Mouse (Mus musculus): ENCODE results near the gene Otulin. TPM values are rescaled to one million over a fixed set of nuclear protein-coding genes. Genes with fewer than 3 reads are reported as not detected.

Otulin gene
- polyA plus RNA-seq, 1 experiment from 2014 or later = 30.7 TPM

DNA sequence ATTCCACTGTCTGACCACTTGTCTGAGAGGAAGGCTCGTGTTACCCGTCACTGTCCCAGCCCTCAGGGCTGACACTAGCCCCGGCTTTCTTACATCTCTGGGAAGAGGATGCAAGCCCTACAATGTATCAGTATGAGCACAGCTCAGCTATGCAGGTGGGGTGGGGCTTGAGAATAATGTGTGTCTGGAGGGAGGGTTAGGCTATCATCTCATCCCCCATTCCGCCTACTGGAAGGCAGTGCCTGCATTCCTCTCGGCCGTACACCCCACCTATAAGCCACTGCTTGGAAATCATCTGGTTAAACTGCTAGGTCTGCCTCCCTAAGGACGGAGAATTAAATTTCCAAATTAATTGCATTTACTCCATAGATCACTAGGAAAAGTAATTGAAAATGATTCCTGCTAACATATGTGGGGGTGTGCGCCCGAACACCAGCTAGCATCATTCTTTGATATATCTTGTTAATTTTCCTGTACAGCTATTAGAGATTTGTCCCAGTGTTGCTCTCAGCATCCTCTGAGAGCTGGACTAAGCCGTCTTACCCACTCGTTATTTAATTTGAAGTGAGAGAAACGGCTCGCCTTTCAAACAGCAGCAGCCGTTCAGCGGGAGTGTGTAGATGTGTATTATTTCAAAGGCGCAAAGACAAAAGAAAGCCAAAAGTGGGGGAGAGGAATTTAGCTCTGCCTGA, 71.9 kb downstream of the Otulin start:
- H3K27me3 ChIP-seq = no peaks in the 10 kb centered on the region
- no peak overlapping the region for H3K9ac ChIP-seq
- H3K9me3 ChIP-seq = no peaks in the 10 kb centered on the region
- no peak for ATAC-seq (ENCODE audit: insufficient number of reproducible peaks, insufficient read depth, low FRiP score, low TSS enrichment, low read depth)
- WGBS = 25% methylated on average over 16 of the region's 16 CpGs
- H3K27ac ChIP-seq = 0 out of 2 replicates have a peak overlapping the region, but pooled peaks have one; percentile 11
- no peak overlapping the region for H3K4me3 ChIP-seq
- peaks cover 19% of the 10 kb centered on the region for H3K4me1 ChIP-seq
- no peaks in the 10 kb centered on the region for H3K36me3 ChIP-seq
- peak overlapping the region; percentile 39 for H3K4me2 ChIP-seq

DNA sequence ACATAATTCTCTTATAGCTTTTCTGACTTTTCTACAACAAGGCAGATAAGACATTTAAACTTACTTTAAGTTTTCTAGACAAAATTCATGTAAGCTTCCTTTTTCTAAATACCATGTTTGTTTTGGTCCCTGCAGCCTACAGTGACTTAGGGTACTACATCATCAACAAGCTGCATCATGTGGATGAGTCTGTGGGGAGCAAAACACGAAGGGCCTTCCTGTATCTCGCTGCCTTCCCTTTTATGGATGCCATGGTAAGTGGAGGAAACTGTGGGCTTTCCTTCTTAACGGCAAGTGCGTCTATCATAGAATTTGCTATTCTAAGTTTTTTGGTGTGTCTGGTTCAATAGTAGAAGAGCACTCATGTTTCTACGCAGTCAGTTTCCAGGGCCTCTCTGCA, 76.9 kb downstream of the Otulin start:
- H3K27me3 ChIP-seq = no peaks in the 10 kb centered on the region
- H3K9ac ChIP-seq = no peak overlapping the region
- no peak overlapping the region for H3K4me3 ChIP-seq
- WGBS = 94% methylated on average over 5 of the region's 5 CpGs
- peaks cover 8% of the 10 kb centered on the region for H3K4me1 ChIP-seq
- ATAC-seq (ENCODE audit: insufficient number of reproducible peaks, insufficient read depth, low FRiP score, low TSS enrichment, low read depth) = no peak
- no peak overlapping the region for H3K27ac ChIP-seq
- no peaks in the 10 kb centered on the region for H3K9me3 ChIP-seq
- no peak overlapping the region for H3K4me2 ChIP-seq
- H3K36me3 ChIP-seq = no peaks in the 10 kb centered on the region

DNA sequence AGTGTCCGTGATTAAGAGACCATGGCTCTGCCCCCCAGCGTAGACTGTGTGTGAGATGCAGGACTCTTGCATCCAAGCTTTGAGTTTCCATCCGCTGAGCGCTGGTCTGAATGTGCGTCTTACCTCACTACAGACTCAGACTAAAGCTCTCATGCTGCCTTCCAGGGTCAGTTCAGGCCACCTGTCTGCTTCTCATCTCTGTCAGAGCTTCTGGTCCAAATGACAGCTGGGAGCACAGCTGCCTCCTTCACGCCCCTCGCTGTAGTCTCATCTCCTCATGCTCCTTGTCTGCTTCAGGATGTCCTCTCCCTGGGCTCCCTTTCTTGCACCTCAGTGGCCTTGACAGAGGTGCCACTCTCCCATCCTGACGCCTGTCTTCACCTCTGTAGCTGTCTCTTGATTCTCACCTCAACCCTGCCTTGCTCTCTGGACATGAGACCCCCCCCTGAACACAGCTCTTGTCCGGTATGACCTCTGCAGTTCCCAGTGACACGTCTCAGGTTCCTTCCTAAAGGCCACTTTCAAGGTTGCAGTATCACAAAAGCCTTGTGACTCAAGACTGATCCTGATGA, 78.3 kb downstream of the Otulin start:
- no peak overlapping the region for H3K9ac ChIP-seq
- no peaks in the 10 kb centered on the region for H3K4me1 ChIP-seq
- WGBS = 87% methylated on average over 10 of the region's 10 CpGs
- H3K4me3 ChIP-seq = no peak overlapping the region
- H3K36me3 ChIP-seq = no peaks in the 10 kb centered on the region
- H3K9me3 ChIP-seq = no peaks in the 10 kb centered on the region
- no peak overlapping the region for H3K27ac ChIP-seq
- H3K27me3 ChIP-seq = no peaks in the 10 kb centered on the region
- ATAC-seq (ENCODE audit: insufficient number of reproducible peaks, insufficient read depth, low FRiP score, low TSS enrichment, low read depth) = no peak
- no peak overlapping the region for H3K4me2 ChIP-seq

DNA sequence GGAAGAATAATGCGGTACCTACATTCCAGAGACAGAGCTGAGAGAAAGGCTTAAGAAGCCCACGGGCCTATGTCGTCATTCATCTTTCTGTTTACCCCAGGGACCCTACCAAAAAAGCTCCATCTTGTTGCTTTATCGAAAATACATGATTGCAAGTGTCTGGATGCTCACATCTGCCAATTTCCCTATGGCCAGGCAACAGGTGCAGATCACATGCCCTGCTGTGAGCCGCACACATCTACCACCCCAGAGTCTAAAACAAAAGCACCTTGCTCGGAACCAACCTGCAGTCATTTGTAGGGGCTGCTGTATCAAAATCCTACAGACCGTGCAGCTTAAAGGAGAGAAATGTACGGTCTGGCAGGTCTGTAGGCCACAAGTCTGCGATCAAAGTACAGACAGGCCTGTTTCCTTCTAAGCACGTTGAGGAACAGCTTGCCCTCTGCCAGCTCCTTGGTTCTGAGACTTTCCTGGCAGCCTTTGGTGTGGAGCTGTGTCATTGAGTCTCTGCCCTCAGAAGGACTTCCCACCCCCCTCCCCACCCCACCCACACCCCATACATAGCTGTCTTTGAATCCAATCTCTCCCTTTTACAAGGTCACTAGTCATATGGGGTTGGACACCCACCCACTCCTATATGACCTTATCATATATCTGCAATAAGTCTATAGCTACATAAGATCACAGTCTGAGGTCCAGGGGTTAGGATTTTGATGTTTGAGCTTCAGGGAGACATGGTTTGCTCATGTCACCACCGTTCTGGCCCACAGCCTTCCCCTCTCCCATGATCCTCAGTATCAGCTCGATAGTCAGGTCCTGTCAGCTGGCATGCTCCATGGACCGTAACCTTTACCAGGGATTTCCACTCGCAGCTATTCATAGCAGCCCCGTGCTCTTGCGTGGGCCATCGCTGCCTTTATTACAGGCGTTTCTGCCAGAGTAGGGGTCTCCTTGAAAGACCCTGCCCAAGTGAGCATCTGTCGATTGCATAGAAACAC, 79.1 kb downstream of the Otulin start:
- Histone ChIP-seq H3K4me3 (no peak overlapping the region), H3K27ac (no peak overlapping the region), H3K9me3 (no peaks in the 10 kb centered on the region), H3K4me2 (no peak overlapping the region), H3K9ac (no peak overlapping the region), H3K36me3 (no peaks in the 10 kb centered on the region), H3K27me3 (no peaks in the 10 kb centered on the region), H3K4me1 (no peaks in the 10 kb centered on the region)
- WGBS = 90% methylated on average over 19 of the region's 19 CpGs
- no peak for ATAC-seq (ENCODE audit: insufficient number of reproducible peaks, insufficient read depth, low FRiP score, low TSS enrichment, low read depth)

DNA sequence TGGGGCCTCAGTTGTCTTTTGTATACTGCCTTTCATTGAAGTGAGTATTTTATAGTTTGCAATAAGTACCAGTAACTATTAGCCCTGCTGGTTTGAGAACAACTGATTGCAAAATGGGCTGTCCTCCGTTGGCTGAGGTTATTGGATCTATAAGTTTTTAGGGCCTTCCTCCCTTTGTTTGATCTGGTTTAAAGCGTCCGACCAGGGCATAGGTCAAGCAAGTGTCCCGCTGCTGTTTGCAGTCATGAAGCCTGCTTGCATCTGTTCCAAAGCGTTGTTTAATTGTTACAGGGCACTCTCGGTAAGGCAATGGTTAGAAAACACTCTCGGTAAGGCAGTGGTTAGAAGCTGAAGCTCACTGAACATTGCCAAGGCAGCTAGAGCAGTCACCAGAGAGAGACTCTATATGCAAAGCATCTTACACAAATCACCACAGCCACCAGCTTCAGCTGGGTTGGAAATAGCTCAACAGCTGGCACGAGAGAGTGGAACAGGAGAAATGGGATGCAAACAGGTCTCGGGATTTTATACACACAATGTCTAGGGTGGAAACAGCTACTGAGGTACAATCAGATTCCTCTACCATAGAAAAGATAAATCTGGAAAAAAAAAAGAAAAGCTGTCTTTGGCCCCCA, 80.0 kb downstream of the Otulin start:
- WGBS = 75% methylated on average over 9 of the region's 9 CpGs
- H3K36me3 ChIP-seq = no peaks in the 10 kb centered on the region
- no peak for ATAC-seq (ENCODE audit: insufficient number of reproducible peaks, insufficient read depth, low FRiP score, low TSS enrichment, low read depth)
- H3K27me3 ChIP-seq = no peaks in the 10 kb centered on the region
- H3K9ac ChIP-seq = no peak overlapping the region
- H3K4me2 ChIP-seq = no peak overlapping the region
- no peak overlapping the region for H3K4me3 ChIP-seq
- no peak overlapping the region for H3K27ac ChIP-seq
- H3K4me1 ChIP-seq = no peaks in the 10 kb centered on the region
- no peaks in the 10 kb centered on the region for H3K9me3 ChIP-seq

DNA sequence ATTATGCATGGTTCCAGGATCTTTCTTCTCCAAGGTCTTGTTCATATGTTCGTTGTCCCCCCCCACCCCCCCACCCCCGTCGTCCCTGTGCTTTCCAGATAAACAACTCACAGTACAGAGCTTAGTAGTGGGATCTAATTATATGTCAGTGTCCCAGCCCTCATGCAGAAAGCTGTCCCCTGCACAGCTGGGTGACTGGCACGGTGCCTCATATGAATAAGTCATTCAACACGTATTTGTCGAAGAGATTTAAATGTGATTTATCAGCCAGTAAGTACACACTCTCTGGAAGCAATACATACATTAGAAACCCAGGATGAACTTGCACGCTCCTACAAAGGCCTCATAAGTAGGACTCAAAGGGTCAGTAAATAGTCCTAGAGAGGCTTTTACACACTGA, 80.6 kb downstream of the Otulin start:
- Histone ChIP-seq H3K9me3 (no peaks in the 10 kb centered on the region), H3K27ac (no peak overlapping the region), H3K4me1 (no peaks in the 10 kb centered on the region), H3K4me2 (no peak overlapping the region), H3K27me3 (no peaks in the 10 kb centered on the region), H3K4me3 (no peak overlapping the region), H3K36me3 (no peaks in the 10 kb centered on the region), H3K9ac (no peak overlapping the region)
- ATAC-seq (ENCODE audit: insufficient number of reproducible peaks, insufficient read depth, low FRiP score, low TSS enrichment, low read depth) = no peak
- 84% methylated on average over 7 of the region's 7 CpGs for WGBS

DNA sequence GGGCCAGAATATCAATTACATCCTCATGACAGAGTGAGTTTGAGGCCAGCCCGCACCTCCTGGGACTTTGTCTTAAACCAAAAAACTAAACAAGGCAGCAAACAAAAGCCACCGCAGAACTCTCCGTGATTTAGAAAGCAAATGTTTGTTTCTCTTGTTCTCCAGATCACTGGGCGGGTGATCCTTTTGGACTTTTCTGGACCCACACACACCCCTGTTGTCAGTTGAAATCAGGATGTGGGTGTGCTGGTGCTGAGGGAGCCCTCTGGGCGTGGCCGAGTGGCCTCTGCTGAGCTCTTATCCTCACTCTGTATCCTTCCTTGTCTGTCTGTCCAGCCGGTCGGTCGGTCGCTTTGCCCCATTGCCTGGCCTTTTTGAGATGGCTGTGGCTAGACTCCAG, 81.4 kb downstream of the Otulin start:
- ATAC-seq (ENCODE audit: insufficient number of reproducible peaks, insufficient read depth, low FRiP score, low TSS enrichment, low read depth) = no peak
- 84% methylated on average over 10 of the region's 10 CpGs for WGBS
- no peaks in the 10 kb centered on the region for H3K27me3 ChIP-seq
- H3K36me3 ChIP-seq = no peaks in the 10 kb centered on the region
- H3K9me3 ChIP-seq = no peaks in the 10 kb centered on the region
- H3K4me1 ChIP-seq = no peaks in the 10 kb centered on the region
- no peak overlapping the region for H3K4me2 ChIP-seq
- no peak overlapping the region for H3K4me3 ChIP-seq
- H3K27ac ChIP-seq = no peak overlapping the region
- no peak overlapping the region for H3K9ac ChIP-seq

DNA sequence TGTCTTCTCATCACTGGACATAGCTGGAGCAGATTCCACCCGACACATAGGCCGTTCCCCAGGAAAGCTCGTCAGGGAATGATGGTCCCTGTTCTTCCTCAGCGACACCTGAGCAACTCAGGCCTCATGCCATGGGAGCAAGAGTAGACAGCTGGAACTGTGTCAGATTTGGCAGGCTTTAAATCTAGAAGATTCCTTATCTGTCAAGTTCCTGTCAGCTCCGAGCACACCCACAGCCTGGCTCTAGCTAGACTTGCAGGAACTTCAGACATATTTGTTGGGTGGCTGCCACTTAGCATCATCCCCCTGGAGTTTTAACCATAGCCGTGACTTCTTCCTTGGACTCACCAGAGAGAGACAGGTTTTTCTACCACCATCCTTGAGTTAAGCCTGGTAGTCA, 82.4 kb downstream of the Otulin start:
- Histone ChIP-seq H3K27ac (no peak overlapping the region), H3K4me3 (no peak overlapping the region), H3K4me2 (no peak overlapping the region), H3K4me1 (no peaks in the 10 kb centered on the region), H3K27me3 (no peaks in the 10 kb centered on the region), H3K9me3 (no peaks in the 10 kb centered on the region), H3K9ac (no peak overlapping the region), H3K36me3 (no peaks in the 10 kb centered on the region)
- WGBS = 87% methylated on average over 6 of the region's 6 CpGs
- ATAC-seq (ENCODE audit: insufficient number of reproducible peaks, insufficient read depth, low FRiP score, low TSS enrichment, low read depth) = no peak

DNA sequence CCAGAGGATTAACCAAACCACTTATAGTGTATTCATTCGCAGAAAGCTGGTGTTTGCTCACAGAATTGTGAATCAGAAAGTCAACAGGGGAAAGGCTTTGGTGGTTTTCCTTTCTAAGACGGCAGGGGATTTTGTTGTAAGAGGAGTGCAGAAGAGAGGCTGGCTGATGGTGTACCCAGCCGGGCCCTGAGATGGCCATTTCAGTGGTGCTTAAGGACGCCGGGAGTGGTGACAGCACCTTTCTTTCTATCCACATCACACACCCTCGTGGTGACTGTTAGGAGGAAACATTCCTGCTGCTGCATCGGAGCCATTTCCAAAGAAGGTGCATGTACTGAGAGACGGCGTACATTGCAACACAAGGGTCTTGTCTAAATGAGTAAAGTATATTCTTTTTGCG, 85.3 kb downstream of the Otulin start:
- WGBS = 91% methylated on average over 10 of the region's 10 CpGs
- Histone ChIP-seq H3K36me3 (no peaks in the 10 kb centered on the region), H3K4me1 (no peaks in the 10 kb centered on the region), H3K9ac (no peak overlapping the region), H3K4me2 (no peak overlapping the region), H3K27ac (no peak overlapping the region), H3K4me3 (no peak overlapping the region), H3K9me3 (no peaks in the 10 kb centered on the region), H3K27me3 (no peaks in the 10 kb centered on the region)
- no peak for ATAC-seq (ENCODE audit: insufficient number of reproducible peaks, insufficient read depth, low FRiP score, low TSS enrichment, low read depth)

DNA sequence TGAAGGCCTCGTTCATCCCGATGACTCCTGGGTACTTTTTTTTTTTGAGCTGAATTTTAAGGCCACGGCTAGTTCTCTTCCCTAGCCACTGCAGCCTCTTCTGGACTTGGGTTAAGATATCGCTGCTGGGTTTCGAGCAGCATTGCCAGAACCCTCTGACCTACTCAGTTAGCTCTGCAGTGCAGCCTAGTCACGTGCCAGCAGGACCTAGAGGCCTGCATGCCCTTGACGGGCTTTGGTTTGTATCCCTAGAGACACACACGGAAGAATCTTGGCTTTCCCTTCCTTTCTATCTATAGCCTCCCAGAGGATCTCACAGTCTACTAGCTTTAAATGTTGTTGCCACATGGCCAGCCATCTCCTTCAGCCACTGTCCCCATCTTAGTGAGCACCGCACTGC, 90.7 kb downstream of the Otulin start:
- Histone ChIP-seq H3K27me3 (no peaks in the 10 kb centered on the region), H3K36me3 (no peaks in the 10 kb centered on the region), H3K9ac (no peak overlapping the region), H3K4me2 (no peak overlapping the region), H3K27ac (no peak overlapping the region), H3K4me1 (peaks cover 7% of the 10 kb centered on the region; the same call in 1 of the 2 replicates), H3K4me3 (no peak overlapping the region), H3K9me3 (no peaks in the 10 kb centered on the region)
- 86% methylated on average over 9 of the region's 9 CpGs for WGBS
- ATAC-seq (ENCODE audit: insufficient number of reproducible peaks, insufficient read depth, low FRiP score, low TSS enrichment, low read depth) = no peak

DNA sequence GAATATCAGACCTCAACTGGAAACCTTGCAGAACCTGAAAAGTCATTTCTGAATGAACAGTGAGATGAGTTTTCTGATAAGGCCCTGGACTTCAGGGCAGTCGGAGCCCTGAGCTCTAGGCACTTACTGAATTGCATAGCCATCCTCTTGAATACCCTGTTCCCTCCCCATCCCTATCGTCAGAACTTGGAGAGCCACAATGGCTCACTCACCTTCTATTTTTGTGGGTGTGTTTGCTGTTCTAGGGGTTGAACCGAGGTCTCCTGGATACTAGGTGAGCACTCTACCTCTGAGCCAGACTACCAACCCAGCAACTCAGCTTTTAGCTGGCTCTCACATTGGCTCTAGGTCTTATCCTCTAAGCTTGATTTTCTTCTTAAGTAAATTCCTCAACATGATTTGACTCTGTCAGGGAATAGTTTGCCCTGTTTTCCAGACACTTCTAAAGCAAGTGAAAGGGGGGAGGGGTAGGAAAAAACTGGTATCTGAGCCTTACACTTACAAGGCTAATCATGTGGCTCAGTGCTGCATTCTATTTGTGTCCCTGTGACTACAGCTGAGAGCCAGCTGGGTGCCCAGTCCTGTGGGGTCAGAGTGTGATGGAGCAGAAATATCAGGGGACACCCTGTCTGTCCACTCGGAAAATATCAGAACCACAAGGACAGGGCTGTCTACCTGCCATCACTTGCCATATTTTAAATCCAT, 92.8 kb downstream of the Otulin start:
- H3K9me3 ChIP-seq = no peaks in the 10 kb centered on the region
- peaks cover 7% of the 10 kb centered on the region; the same call in 1 of the 2 replicates for H3K4me1 ChIP-seq
- H3K4me3 ChIP-seq = no peak overlapping the region
- no peak overlapping the region for H3K4me2 ChIP-seq
- 72% methylated on average over 4 of the region's 4 CpGs for WGBS
- no peak overlapping the region for H3K27ac ChIP-seq
- H3K9ac ChIP-seq = no peak overlapping the region
- no peaks in the 10 kb centered on the region for H3K36me3 ChIP-seq
- H3K27me3 ChIP-seq = no peaks in the 10 kb centered on the region
- no peak for ATAC-seq (ENCODE audit: insufficient number of reproducible peaks, insufficient read depth, low FRiP score, low TSS enrichment, low read depth)
